ENCODE assay signal across 8 mouse cellular contexts in the genomic region with DNA sequence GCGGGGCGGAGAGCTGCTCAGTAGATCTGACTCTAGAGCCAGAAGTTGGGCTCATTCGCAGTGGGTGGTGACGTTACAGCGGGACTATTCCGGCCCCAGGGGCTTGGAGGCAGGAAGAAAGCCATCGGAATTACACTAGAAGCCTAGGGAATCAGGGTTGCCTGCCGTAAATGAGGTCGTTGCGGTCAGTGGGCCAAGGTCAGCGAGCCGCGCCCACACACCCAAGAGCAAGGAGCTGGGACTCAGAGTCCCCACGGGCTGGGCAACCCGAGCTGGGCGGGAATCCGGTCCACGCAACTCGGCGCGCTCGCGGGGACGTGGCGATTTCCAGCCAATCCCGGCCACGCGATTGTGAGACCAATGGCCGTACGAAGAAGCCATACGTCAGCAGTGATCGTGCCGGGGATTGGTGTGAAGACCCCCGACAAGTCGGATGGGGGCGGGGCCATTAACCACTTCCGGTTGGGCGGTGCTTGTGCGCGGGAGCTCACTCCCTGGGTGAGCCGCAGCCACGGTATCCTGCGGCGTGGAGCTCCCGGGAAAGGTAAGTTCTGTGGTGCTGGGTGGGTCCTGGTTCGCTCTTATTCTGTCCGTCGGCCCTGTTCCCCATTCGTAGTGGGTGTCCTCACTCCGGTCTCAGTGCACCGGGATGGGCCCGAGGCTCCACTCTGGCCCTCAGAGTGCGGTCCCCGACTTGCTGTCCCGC. TPM values are rescaled to one million over a fixed set of nuclear protein-coding genes. Genes with fewer than 3 reads are reported as not detected.
DNase-seq lines count a peak whose midpoint lies in the region; ATAC-seq and TF ChIP-seq lines count a peak whose summit lies in the region.

A gene (plus strand): TSS at position 405 of the 706 bp plus-strand sequence.

- H3K4me1 ChIP-seq in hindbrain, postnatal 0 days (ENCODE audit: insufficient read depth, low read length), result peaks cover 6% of the 10 kb centered on the region; the same call in 1 of the 2 replicates

- no peaks in the 10 kb centered on the region for H3K27me3 ChIP-seq in hindbrain, postnatal 0 days (ENCODE audit: insufficient read depth, low read length)

- DNase-seq in ZHBTc4 (ENCODE audit: low read depth, low spot score), result peak; percentile 100
- peak; percentile 100 for DNase-seq in gastrocnemius, adult 2 months
- DNase-seq in hindbrain, postnatal 0 days (ENCODE audit: low spot score), result peak; percentile 100
- peak; percentile 99 for DNase-seq in left cerebral cortex, adult 2 months (ENCODE audit: extremely low spot score in 1 of 2, low spot score in 2 of 2)
- peak; percentile 99 to 100 for DNase-seq in right cerebral cortex, adult 2 months (ENCODE audit: low spot score in 2 of 2)
- peak; percentile 100 for DNase-seq in urinary bladder, postnatal 14 days (ENCODE audit: low spot score)

- H3K4me2 ChIP-seq in hindbrain, postnatal 0 days (ENCODE audit: low read depth, low read length), result peak within 1 kb of the TSS; percentile 89

- H3K9me3 ChIP-seq in hindbrain, postnatal 0 days (ENCODE audit: low read length), result no peaks in the 10 kb centered on the region

- intact Hi-C loops in gastrocnemius, adult 2 months (cut with DNase I), result loop anchor here (5.0 kb wide), 2 partner anchors 76 to 259 kb away; a partner anchor contains a TSS
- intact Hi-C loops in left cerebral cortex, adult 2 months (cut with DNase I), result loop anchor here (1.0 kb wide), 1 partner anchor 184 kb away; no protein-coding TSS in a partner anchor

- peak; percentile 95 for ATAC-seq in common myeloid progenitor, adult 5-6 weeks (replicated peaks; ENCODE audit: low read depth, poor library complexity, severe bottlenecking)
- ATAC-seq in hindbrain, postnatal 0 days, result peak; percentile 100
- ATAC-seq in megakaryocyte, adult 5-6 weeks (ENCODE audit: poor library complexity, severe bottlenecking), result peak; percentile 96

- under 1% methylated on average over 55 of the region's 55 CpGs for WGBS in hindbrain, postnatal 0 days

- no peaks in the 10 kb centered on the region for H3K36me3 ChIP-seq in hindbrain, postnatal 0 days (ENCODE audit: insufficient read depth, low read length)

- peak within 1 kb of the TSS; percentile 96 for H3K27ac ChIP-seq in gastrocnemius, adult 2 months
- peak within 1 kb of the TSS; percentile 78 for H3K27ac ChIP-seq in hindbrain, postnatal 0 days
- peak within 1 kb of the TSS; percentile 88 for H3K27ac ChIP-seq in left cerebral cortex, adult 2 months

- peak within 1 kb of the TSS; percentile 80 for H3K4me3 ChIP-seq in gastrocnemius, adult 2 months
- H3K4me3 ChIP-seq in hindbrain, postnatal 0 days (ENCODE audit: low read length), result peak within 1 kb of the TSS; percentile 80
- peak within 1 kb of the TSS; percentile 74 for H3K4me3 ChIP-seq in left cerebral cortex, adult 2 months

- no peak for TF ChIP-seq CTCF in gastrocnemius, adult 2 months (IDR thresholded peaks at IDR 0.05)
- TF ChIP-seq CTCF in hindbrain, postnatal 0 days (IDR thresholded peaks at IDR 0.05; ENCODE audit: low read depth), result no peak
- TF ChIP-seq CTCF in left cerebral cortex, adult 2 months (IDR thresholded peaks at IDR 0.05), result no peak

- peak within 1 kb of the TSS; percentile 73 for H3K9ac ChIP-seq in hindbrain, postnatal 0 days (replicated peaks; ENCODE audit: low read length)

RNA-seq across cellular contexts. Expression of the gene that starts here (rescaled TPM):
- 138 and 159 TPM in 2 replicates for total RNA-seq in common myeloid progenitor, adult 5-6 weeks (2017)
- 100 to 1,000 TPM in 1 of 2 experiments, 10 to 100 TPM in 1; 73.7 to 104 TPM for total RNA-seq in gastrocnemius, adult 2 months (2021)
- 117 and 119 TPM in 2 replicates for total RNA-seq in hindbrain, postnatal 0 days (2014; rRNA removed)
- polyA plus RNA-seq in hindbrain, postnatal 0 days (2015; fragmentation: Nextera tagmentation; extraction: Ambion mirVana), result 131 and 135 TPM in 2 replicates
- 10 to 100 TPM; 59.5 to 65.2 TPM for total RNA-seq in left cerebral cortex, adult 2 months (2021)
- total RNA-seq in megakaryocyte, adult 5-6 weeks (2015), result 53.9 and 57.4 TPM in 2 replicates
- 123 and 142 TPM in 2 replicates for total RNA-seq in megakaryocyte, adult 5-6 weeks (2017)

Comparison
In these comparisons a context has a peak if more than half of its experiments do, and no peak if none do; other contexts are left out.
1. Peak in every context shown above with its lines: DNase-seq, ATAC-seq, H3K4me3 ChIP-seq and H3K27ac ChIP-seq.